Mouse (Mus musculus) CD8-positive naive resting alpha-beta T cell, adult 2 months (primary cell): Measurements from ENCODE around the gene Mid2.
A peak's percentile ranks its signal among the peaks of the same experiment; 100 is the strongest.
"Not testable (repeated sequence)": the region's sequence is repeated elsewhere in the genome, so short reads cannot be mapped to it uniquely, and the experiment has no call there.

ENCODE experiments used
- DNase-seq, 2 experiments: peaks; one replicate each; pipeline ENCODE4 v3.0.0; 2022; ENCODE audit warnings: low read depth in 2 of 2, low spot score in 2 of 2

The Mid2 gene

GRCm38 (mm10) chrX:140664479-140665241, at the start of gene Mid2:
Gene Mid2, plus strand, starts transcription at chrX:140664599.
- DNase-seq = no peak

- no peak for DNase-seq
These were observed 39.4 kb upstream of the Mid2 start for GRCm38 (mm10) chrX:140624875-140625594.

- no peak for DNase-seq
These were observed 26.4 kb upstream of the Mid2 start for GRCm38 (mm10) chrX:140638028-140638427.

DNA sequence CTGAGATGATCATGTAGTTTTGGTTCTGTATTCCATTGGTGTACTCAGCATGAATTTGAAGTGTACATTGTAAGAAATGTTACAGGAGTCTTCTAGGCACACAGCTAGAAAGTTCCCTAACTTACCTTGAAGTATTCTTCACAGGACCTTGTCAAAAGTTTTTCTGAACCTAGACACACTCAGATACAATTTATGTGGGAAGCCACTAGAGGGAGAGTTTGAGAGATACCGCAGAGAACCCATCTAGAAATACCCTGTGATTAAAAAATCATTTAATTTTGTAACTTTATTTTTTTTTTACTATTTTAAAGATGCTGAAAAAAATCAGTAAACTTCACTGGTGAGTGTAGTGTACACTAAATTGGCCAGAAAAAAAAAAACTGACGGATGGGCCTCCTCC, 24.8 kb upstream of the Mid2 start:
- DNase-seq = no peak

DNA sequence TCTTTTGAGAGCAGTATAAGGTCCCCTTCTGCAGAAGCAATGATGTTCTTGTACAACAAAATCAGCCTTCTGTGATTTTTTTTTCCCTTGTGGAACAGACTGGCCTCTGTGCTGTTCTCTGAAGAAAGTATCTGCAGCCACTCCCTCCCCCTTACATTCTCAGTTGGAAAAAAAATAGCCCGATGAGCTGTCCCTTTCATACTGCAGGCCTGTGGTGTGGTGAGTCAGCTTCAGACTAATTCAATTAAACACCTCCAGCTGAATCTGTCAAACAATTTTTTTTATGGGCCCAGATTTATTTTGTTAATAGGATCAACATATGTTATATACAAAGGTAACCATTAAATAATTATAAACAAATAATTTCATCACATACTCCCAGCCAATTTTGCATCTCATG, 3.7 kb upstream of the Mid2 start:
- no peak for DNase-seq

- DNase-seq = no peak
These were observed 883 bp upstream of the Mid2 start for GRCm38 (mm10) chrX:140663516-140663915.

DNA sequence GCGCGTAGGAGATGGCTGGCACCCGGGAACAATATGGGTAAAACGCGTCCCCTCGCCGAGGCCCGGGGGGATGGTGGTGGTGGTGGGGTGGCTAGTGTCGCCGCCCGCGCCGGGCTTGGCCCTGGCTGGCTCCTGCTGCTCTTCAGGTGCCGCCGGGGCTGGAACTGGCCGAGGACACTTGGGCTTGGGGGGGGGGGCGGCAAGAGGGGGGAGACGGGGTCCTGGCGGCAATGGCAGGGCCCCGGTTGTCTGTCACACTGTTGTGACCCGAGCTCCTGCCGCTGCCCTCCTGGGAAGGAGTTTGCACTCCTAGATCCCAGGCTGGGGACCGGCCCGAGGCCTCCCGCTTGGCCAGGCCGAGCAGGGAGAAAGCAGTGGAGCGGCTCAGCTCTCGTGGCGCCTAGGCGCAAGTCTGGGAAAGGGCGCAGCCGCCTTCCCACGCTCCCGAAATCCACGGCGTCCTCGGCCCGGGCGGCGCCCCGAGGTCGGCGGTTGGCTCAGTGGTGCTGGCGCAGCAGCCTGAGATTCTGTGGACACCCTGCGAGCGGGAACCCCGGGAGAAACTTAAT, 927 bp downstream of the Mid2 start:
- no peak for DNase-seq

DNA sequence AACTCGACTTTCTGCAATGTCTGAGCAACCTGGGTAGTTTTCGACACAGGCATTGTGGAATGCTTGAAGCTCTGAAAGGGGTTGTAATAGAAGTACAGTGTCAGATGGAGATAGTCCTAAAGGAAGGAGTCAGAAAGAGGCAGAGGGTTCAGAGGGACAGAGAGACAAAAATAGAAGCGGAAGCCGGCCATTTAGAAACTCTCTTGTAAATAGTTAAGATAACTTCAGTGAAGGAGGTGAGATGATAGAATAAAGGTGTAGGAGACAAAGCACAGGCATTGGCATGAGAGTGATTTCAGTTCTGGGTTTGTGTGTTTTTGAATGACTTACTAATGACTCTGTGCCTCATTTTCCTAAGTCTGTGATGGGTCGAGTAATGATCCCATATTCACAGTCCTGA, 11.0 kb downstream of the Mid2 start:
- DNase-seq = no peak

DNA sequence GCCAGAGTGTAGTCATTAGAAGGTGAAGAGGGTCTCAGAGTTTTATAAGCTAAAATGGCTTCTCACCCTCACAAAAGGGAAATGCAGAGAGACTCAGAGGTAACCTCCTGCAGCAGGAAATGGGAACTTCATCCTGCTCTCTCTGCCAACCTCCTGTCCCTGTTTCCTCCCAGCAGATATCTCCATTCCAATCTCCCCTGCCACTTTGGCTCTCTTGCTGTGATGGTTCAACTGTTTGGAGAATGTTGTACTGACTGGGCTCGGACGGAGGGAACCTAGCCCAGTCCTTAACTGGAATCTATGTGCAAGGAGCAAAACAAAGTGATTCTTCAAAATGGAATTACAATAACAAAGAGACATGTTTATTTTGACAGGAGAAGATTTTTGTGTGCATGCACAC, 23.9 kb downstream of the Mid2 start:
- no peak for DNase-seq

- DNase-seq = not testable (repeated sequence)
These were observed 33.6 kb downstream of the Mid2 start for GRCm38 (mm10) chrX:140697872-140698463.

GRCm38 (mm10) chrX:140703224-140703623, 38.8 kb downstream of the Mid2 start:
- DNase-seq = no peak

DNA sequence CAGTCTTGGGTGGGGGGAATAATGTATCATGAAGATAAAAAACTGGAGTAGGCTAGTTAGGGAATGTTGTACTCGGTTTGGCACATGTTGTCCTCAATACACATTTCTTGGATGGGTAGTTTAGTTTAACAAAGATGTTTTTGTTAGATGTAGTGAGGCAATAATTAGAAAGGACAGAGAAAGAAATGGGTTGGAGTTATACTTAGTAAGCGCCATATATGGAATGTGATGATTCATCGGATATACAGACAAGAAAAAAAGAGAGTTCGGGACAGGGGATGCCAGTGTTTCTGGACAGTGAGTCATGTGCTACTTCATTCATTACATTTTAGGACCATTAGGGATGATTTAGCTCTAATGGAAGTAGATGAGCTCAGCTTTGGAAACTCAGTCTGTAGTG, 41.7 kb downstream of the Mid2 start:
- no peak for DNase-seq

GRCm38 (mm10) chrX:140722400-140722799, 58.0 kb downstream of the Mid2 start:
- peak; percentile 3 to 15 for DNase-seq

DNA sequence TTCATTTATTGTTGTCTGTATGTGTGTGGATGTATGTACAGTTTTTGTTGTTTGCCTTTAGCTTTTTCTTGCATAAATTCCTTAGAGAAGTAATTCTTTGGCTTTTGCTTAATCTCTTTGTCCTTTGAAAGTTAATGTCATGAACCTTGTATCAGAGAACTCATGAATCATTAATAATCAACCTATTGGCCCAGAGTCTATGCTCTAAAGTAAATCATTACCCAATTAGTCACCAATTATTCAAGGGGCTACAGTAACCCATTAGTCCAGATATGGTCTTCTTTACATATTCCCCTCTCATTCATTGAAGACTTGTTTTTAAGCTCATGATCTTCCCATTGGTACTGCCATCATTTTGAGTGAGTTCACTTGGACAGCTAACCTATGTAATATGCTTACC, 74.6 kb downstream of the Mid2 start:
- no peak for DNase-seq

- DNase-seq = no peak
These were observed 78.8 kb downstream of the Mid2 start for GRCm38 (mm10) chrX:140743213-140743612.

DNA sequence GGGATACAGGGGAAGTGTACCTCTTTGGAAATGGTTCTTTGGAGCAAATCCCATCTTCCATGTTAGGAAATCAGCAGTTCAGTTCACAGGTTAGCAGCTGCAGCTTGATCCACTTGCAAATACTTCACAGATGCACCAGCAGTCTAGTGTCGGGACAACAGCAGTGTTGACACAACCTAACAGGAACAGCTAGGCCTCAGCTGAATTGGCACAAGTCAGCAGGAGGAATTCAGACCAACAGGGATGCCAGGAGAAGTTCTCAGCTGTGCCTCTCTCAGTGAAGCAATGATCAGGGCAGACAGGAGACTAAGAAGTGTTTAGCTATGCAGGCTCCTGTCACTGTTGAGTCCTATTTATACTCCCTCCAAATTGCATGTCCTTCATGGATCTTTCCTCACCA, 105.4 kb downstream of the Mid2 start:
- DNase-seq = no peak

- DNase-seq = no peak
These were observed 140.9 kb downstream of the Mid2 start for GRCm38 (mm10) chrX:140805340-140805739.

GRCm38 (mm10) chrX:140813312-140814006, 149.1 kb downstream of the Mid2 start, which contains the start of gene Tex13b:
Gene Tex13b, minus strand, starts transcription at chrX:140813433.
- DNase-seq = no peak
